Mouse (Mus musculus) cerebellum, postnatal 4 days (tissue): ENCODE measurements around the gene Nsf.

Source experiments
- DNase-seq, 2 experiments: peaks; one replicate each; pipeline ENCODE4 v3.0.0; 2022; ENCODE audit warnings: low spot score in 2 of 2, mixed read lengths in 1 of 2

Nsf gene

DNA sequence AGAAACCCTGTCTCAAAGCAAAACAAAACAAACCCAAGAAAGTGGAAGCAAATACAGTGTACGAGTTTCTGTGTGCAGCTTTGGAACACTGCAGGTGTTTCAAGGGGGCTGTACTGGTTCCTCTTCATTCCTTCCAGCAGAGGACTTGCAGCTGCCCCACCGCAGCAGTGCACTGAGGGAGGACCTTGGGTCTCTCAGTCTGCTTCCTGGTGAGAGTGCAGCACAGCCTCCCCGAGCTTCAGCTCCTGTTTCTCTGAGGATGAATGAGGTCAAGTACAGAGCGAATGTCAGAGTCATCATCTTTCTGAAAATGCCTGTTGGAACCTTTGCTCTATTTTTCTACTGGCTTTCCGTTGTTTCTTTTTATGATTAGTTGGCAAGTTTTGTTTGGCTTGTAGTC lies 12.5 kb downstream of the Nsf start:
- DNase-seq, result no peak

GRCm38 (mm10) chr11:103940887-103941286 lies 13.0 kb downstream of the Nsf start:
- DNase-seq, result no peak

DNA sequence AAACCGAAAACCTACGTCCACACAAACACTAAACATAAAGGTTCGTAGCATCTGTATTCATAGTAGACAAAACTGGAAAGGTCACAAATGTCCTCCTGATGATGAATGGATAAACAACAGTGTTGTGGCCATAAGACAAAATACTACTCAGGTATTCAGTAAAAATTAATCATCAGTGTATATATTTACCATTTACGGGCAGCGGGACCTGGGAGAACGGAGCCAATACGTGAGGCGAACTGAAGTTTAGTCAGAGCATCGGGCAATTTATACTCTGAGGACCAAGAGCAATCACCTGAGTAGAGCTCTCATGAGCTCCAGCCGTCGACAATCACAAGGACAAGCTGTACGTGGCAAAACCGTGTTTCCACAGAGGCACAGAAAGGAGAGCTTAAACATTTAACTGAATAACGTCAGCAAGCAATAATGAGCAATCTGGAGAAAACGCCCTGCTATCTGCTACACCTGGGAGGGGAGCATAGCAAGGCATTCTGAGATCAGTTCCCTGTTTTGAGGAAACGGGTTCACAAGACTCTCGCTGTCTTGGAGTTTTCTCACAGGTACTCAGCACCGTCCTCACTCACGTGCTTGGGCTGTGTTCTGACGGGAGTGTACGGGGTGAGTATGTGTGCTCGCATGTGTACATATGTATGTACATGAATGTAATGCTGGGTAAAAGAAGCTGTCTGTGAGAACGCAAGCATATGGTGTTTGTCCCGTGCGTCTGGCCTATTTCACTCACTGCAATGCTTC lies 15.7 kb downstream of the Nsf start:
- no peak for DNase-seq

- DNase-seq, result no peak
These were observed 16.4 kb downstream of the Nsf start for GRCm38 (mm10) chr11:103937451-103937850.

DNA sequence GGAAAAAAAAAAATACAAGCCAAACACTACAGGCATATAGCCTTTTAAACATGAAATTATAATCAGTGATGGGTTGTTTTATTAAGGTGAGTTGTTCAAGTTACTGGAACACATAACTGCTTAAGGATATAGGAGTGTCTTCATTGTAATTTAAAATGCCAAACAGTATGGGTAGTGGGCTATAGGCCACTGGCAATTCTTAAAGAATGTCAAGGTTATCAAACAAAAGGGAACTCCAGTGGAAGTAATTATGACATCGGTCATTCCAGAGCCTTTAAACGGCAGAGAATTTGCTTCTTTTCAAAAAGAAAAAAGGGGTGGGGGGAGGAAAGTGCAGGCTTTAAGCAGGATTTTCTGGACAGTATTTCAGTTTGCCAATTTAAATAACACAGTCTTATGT lies 18.1 kb downstream of the Nsf start:
- DNase-seq, result no peak

DNA sequence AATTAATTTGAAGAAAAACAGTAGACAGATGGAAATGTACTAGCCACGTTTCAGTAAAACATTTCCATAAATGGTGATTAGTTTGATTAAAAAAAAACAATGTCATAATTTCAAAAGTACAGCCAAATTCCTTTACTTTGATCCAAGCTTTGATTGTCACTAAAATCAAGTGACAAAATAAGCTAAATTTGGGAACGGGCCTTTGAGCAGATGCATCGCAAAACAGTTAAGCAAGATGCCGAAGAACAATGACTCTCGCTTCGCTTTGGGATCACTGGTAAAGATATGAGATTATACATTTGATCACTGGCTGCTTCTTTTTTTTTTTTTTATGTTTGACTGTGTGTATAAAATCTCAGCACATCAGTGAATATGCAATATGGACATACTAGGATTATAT lies 20.0 kb downstream of the Nsf start:
- no peak for DNase-seq

GRCm38 (mm10) chr11:103923957-103924356 lies 29.9 kb downstream of the Nsf start:
- DNase-seq, result no peak

DNA sequence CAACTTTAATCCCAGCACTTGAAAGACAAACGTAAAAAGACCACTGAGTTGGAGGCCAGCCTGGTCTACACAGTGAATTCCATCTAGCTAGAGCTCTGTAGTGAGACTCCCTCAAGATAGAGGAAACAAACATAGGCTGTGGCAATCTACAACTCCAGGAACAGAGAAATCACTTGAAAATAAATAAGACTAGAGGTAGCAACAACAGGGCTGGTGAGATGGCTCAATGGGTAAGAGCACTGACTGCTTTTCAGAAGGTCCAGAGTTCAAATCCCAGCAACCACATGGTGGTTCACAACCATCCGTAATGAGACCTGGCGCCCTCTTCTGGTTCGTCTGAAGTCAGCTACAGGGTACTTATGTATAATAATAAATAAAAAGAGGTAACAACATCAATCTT lies 30.6 kb downstream of the Nsf start:
- DNase-seq, result no peak

- DNase-seq, result no peak
These were observed 31.0 kb downstream of the Nsf start for GRCm38 (mm10) chr11:103922812-103923211.

- DNase-seq, result no peak
These were observed 33.2 kb downstream of the Nsf start for GRCm38 (mm10) chr11:103920665-103921064.

- DNase-seq, result no peak
These were observed 37.0 kb downstream of the Nsf start for GRCm38 (mm10) chr11:103916807-103917206.

GRCm38 (mm10) chr11:103915686-103916085 lies 38.2 kb downstream of the Nsf start:
- DNase-seq, result no peak

GRCm38 (mm10) chr11:103910993-103911585 lies 42.8 kb downstream of the Nsf start:
- no peak for DNase-seq

- no peak for DNase-seq
These were observed 43.3 kb downstream of the Nsf start for GRCm38 (mm10) chr11:103910531-103910930.

GRCm38 (mm10) chr11:103909809-103910208 lies 44.0 kb downstream of the Nsf start:
- DNase-seq, result no peak

DNA sequence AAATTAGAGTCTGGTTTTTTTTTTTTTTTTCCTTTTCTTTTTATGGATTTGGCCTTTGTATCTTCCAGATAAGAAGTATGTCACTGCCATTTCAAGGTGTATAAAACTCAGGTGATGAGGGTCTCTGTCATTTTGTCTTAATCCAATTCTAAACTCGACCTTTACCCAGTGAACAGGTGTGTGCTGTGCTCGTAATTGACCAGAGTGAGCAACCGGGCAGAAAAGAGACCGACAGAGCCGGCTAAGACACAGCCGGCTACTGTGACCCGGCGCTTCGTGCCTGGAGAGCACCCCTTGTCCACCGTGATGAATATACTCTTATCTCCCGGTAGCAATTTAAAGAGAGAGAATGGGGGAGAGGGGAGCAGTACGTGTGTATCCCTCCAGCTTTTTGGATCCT lies 44.5 kb downstream of the Nsf start:
- no peak for DNase-seq

DNA sequence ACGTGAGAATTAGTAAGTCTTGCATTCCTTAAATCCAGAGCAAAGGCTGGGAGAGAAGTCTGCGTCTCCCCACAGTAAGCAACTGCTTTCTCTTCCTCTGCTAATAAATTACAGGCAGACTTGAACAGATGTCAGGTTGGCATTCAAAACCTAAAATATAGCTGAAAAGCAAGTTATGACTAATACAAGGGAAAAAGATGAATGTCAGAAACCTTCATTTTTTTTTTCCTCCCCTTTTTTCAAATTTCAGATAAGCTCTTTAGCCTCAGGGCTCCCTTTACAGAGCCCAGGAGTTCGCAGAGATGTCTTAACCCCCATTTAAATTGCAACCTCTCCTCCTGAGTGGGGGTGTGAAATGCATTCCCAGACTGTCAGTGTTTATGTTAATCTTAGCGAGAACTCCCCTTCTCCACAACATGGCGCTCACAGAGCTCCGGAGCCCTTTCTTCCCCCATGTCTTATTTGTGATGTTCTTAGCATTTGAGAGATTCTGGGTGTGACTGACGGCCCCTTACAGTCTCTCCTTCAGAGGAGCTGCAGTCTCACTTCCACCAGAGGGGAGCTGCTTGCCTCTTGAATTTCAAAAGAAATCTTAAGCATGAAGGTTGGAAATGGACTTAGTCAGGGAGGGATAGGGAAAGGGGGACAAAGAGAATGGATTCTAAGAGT lies 47.7 kb downstream of the Nsf start:
- no peak for DNase-seq

GRCm38 (mm10) chr11:103905506-103905905 lies 48.4 kb downstream of the Nsf start:
- DNase-seq, result no peak

DNA sequence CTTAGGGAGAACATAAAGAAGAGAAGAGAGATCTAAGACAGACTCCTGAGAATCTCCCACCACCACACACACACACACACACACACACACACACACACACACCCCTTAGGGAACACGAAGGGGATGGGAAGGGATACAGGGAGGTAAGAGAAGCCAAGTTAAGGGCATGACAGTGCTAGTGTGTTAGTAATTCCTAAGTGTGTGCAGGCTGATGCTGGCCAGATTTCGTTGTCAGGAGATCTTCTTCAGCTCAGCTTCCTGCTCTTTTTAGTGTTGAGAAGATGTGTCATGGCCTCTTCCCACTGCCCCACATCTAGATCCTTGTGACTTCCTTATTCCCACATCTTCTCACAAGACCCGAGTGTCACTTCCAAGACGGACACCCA lies 52.3 kb downstream of the Nsf start:
- DNase-seq, result no peak

GRCm38 (mm10) chr11:103900803-103901580 lies 52.9 kb downstream of the Nsf start:
- DNase-seq, result no peak

DNA sequence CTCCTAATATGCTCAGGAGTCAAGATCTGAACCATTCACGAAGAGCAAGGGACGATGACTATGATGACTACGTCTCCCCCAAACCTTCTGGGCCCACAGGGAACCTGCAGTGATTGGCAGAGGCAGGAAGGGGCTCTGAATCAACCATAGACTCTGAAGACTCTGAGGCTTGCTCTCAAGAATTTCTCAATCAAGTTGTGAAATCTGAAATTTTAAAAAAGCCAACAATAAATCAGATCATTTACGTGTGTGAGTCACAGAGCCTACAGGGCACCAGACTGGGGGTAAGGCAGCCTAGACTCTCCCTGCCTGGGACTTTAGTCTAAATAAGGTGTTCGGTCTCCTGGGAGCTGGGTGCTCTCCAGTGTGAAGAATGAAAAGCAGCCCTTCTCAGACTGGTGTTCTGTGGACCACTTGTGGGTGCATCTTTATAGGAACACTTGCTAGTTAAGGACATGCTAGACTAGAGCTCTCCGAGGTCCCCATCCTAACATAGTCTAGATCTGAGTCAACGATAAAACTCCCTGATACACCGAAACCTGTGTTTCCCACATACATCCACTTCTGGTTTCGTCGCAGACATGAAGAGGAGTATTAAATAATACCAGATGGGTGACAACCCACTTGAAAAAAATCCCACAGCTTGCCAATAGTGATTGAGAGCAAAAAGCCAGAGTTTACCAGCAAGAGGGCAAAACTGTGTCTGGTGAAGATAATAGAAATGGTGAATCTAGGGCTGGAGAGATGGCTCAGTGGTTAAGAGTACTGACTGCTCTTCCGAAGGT lies 56.7 kb downstream of the Nsf start:
- DNase-seq, result no peak

DNA sequence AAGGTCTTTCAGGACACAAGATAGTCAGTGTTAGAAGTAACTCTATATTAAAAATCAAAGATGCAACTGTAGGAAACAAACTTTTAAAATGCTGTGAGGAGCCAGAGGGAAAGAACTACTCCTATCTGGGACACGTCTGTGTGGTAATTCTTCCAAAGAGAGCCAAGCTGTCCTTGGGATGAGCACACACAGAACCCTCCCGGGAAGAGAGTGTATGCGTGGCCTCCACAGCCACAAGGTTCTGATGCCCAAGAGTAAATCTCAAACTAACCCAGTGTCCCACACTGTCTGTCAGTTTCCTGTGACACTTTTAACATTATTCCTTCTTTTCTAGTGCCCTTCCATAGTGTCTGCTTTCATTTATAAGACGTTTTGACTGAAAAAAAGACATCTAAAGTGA lies 57.8 kb downstream of the Nsf start:
- no peak for DNase-seq
